Mouse (Mus musculus) liver, adult 2 months (tissue): ENCODE data around the gene Tomm40l.

Experiments
- CTCF ChIP-seq: fragments of 200-500 bp; IDR thresholded peaks from 2 replicates; pipeline ENCODE4 v1.5.1; 2011; ENCODE audit warnings: low read depth, low read length, control low read depth
- POLR2A ChIP-seq: fragments of 200-500 bp; IDR thresholded peaks from 2 replicates; pipeline ENCODE4 v1.6.1; 2011; ENCODE audit warnings: low read length, control low read depth; ENCODE audit not compliant: insufficient read depth; ENCODE audit errors: extremely low read depth

DNA sequence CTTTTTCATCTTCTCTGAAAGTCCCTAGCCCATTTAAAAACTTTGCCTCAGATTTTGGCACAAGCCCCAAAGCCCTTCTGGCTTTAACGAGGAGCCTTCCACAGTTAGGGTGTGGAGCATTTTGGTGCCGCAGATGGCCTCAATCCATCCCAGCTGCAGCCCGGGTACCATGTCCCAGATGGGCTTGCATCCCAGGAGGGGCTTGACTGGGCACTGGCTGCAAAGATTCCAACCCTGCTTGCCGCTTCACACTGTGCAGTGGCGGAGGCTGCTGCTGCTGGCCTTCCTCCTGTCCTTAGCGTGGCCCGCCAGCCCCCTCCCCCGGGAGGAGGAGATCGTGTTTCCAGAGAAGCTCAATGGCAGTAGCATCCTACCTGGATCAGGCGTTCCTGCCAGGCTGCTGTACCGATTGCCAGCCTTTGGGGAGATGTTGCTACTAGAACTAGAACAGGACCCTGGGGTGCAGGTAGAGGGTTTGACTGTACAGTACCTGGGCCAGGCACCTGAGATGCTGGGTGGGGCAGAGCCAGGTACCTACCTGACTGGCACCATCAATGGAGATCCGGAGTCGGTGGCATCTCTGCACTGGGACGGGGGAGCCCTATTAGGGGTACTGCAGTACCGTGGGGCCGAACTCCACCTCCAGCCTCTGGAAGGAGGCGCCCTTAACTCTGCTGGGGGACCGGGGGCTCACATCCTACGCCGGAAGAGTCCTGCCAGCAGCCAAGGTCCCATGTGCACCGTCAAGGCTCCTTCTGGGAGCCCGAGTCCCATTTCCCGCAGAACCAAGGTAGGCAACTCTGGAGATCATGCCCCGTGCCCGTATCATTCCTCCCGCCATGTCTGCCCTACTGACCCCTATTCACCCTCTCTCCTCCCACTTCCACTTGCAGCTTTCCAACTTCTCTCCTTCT lies 28.6 kb upstream of the Tomm40l start, which contains the start of gene Ndufs2:
- TF ChIP-seq CTCF, result no peak
- TF ChIP-seq POLR2A, result no peak
